Mouse (Mus musculus) limb, embryonic 12.5 days (tissue): ENCODE data around the gene Tbc1d22a. TPM values are rescaled to one million over a fixed set of nuclear protein-coding genes. Genes with fewer than 3 reads are reported as not detected.

Source experiments
- ATAC-seq: fragments of 200-750 bp; cut with Nextera tagmentation; 2 replicates; pipeline ENCODE4 v1.8.0; 2017; ENCODE audit warnings: low read depth, moderate TSS enrichment; ENCODE audit not compliant: insufficient number of reproducible peaks, insufficient read depth, low FRiP score, low TSS enrichment
- H3K27ac ChIP-seq: fragments of 300-500 bp; sonication (generic); 2 replicates; pipeline ENCODE4 v1.5.1; 2016; ENCODE audit warnings: mild to moderate bottlenecking, moderate library complexity
- H3K27me3 ChIP-seq: fragments of 300-500 bp; sonication (generic); 2 replicates; pipeline ENCODE4 v1.6.1; 2016; ENCODE audit warnings: mild to moderate bottlenecking, moderate library complexity
- H3K36me3 ChIP-seq: fragments of 300-500 bp; sonication (generic); 2 replicates; pipeline ENCODE4 v1.6.1; 2016; ENCODE audit warnings: mild to moderate bottlenecking, moderate library complexity
- H3K4me1 ChIP-seq: fragments of 300-500 bp; sonication (generic); replicated peaks from 2 replicates; pipeline ENCODE4 v1.6.1; 2016
- H3K4me2 ChIP-seq: fragments of 300-500 bp; sonication (generic); 2 replicates; pipeline ENCODE4 v1.6.1; 2016; ENCODE audit warnings: mild to moderate bottlenecking, moderate library complexity
- H3K4me3 ChIP-seq: fragments of 300-500 bp; sonication (generic); replicated peaks from 2 replicates; pipeline ENCODE4 v1.5.1; 2016; ENCODE audit warnings: mild to moderate bottlenecking
- H3K9ac ChIP-seq: fragments of 300-500 bp; sonication (generic); replicated peaks from 2 replicates; pipeline ENCODE4 v1.6.1; 2016; ENCODE audit warnings: mild to moderate bottlenecking, moderate library complexity
- H3K9me3 ChIP-seq: fragments of 300-500 bp; sonication (generic); 2 replicates; pipeline ENCODE4 v1.6.1; 2016; ENCODE audit warnings: mild to moderate bottlenecking, moderate library complexity
- WGBS: fragments of 180-500 bp; shearing (Covaris S2); methylation state at CpG from one replicate; pipeline ENCODE4 v1.1.7; 2016; 5-methylcytosine and 5-hydroxymethylcytosine counted together
- polyA plus RNA-seq: library from polyadenylated mRNA; unstranded; fragments of >200 nt; fragmentation: Nextera tagmentation; extraction: Ambion mirVana; gene quantifications from 2 replicates; pipeline ENCODE4 v1.2.1, GENCODE M21; 2016

Gene Tbc1d22a
- polyA plus RNA-seq, 1 experiment from 2014 or later, result 12.1 TPM

GRCm38 (mm10) chr15:86182646-86183045 is 31.6 kb upstream of the Tbc1d22a start:
- Histone ChIP-seq H3K9ac (no peak overlapping the region), H3K4me1 (peaks cover 29% of the 10 kb centered on the region), H3K27ac (peak overlapping the region; percentile 9; the same call in 1 of the 2 replicates), H3K36me3 (no peaks in the 10 kb centered on the region), H3K9me3 (no peaks in the 10 kb centered on the region), H3K4me2 (no peak overlapping the region), H3K27me3 (peaks cover 4% of the 10 kb centered on the region), H3K4me3 (no peak overlapping the region)
- ATAC-seq, result no peak
- WGBS, result 58% methylated on average over 13 of the region's 13 CpGs

GRCm38 (mm10) chr15:86183484-86183883 is 30.8 kb upstream of the Tbc1d22a start:
- no peak overlapping the region for H3K4me2 ChIP-seq
- no peak for ATAC-seq
- no peaks in the 10 kb centered on the region for H3K36me3 ChIP-seq
- no peak overlapping the region for H3K9ac ChIP-seq
- H3K9me3 ChIP-seq, result no peaks in the 10 kb centered on the region
- no peak overlapping the region for H3K27ac ChIP-seq
- H3K4me3 ChIP-seq, result no peak overlapping the region
- peaks cover 4% of the 10 kb centered on the region for H3K27me3 ChIP-seq
- H3K4me1 ChIP-seq, result peaks cover 29% of the 10 kb centered on the region
- 94% methylated on average over 8 of the region's 8 CpGs for WGBS

GRCm38 (mm10) chr15:86184071-86184470 is 30.2 kb upstream of the Tbc1d22a start:
- Histone ChIP-seq H3K36me3 (no peaks in the 10 kb centered on the region), H3K4me2 (peak overlapping the region; percentile 75), H3K4me3 (peak overlapping the region; percentile 91), H3K27ac (no peak overlapping the region), H3K9me3 (no peaks in the 10 kb centered on the region), H3K27me3 (peaks cover 4% of the 10 kb centered on the region), H3K9ac (no peak overlapping the region), H3K4me1 (peaks cover 31% of the 10 kb centered on the region)
- 65% methylated on average over 5 of the region's 5 CpGs for WGBS
- no peak for ATAC-seq

GRCm38 (mm10) chr15:86184851-86185688 is 29.2 kb upstream of the Tbc1d22a start:
- Histone ChIP-seq H3K9me3 (no peaks in the 10 kb centered on the region), H3K9ac (peak overlapping the region; percentile 94), H3K4me1 (peaks cover 33% of the 10 kb centered on the region), H3K27me3 (peaks cover 4% of the 10 kb centered on the region), H3K4me2 (peak overlapping the region; percentile 75), H3K4me3 (peak overlapping the region; percentile 91), H3K27ac (peak overlapping the region; percentile 85), H3K36me3 (no peaks in the 10 kb centered on the region)
- under 1% methylated on average over 70 of the region's 70 CpGs for WGBS
- ATAC-seq, result peak; percentile 28

- no peaks in the 10 kb centered on the region for H3K36me3 ChIP-seq
- peaks cover 4% of the 10 kb centered on the region for H3K27me3 ChIP-seq
- H3K4me3 ChIP-seq, result peak within 1 kb of the TSS; percentile 91
- H3K27ac ChIP-seq, result peak within 1 kb of the TSS; percentile 85
- H3K9me3 ChIP-seq, result no peaks in the 10 kb centered on the region
- H3K4me2 ChIP-seq, result peak within 1 kb of the TSS; percentile 75
- ATAC-seq, result peak; percentile 44; the same call in 1 of the 2 replicates
- peak within 1 kb of the TSS; percentile 94 for H3K9ac ChIP-seq
- peaks cover 33% of the 10 kb centered on the region for H3K4me1 ChIP-seq
- WGBS, result 2% methylated on average over 43 of the region's 43 CpGs
These were observed 28.3 kb upstream of the Tbc1d22a start, which contains the start of gene Cerk for GRCm38 (mm10) chr15:86185689-86186569. Cerk (minus strand) TSS chr15:86186141.

GRCm38 (mm10) chr15:86186686-86187085 is 27.6 kb upstream of the Tbc1d22a start:
- no peak for ATAC-seq
- no peak overlapping the region for H3K4me3 ChIP-seq
- peaks cover 4% of the 10 kb centered on the region for H3K27me3 ChIP-seq
- H3K27ac ChIP-seq, result no peak overlapping the region
- no peak overlapping the region for H3K9ac ChIP-seq
- WGBS, result 44% methylated on average over 3 of the region's 3 CpGs
- no peak overlapping the region for H3K4me2 ChIP-seq
- no peaks in the 10 kb centered on the region for H3K9me3 ChIP-seq
- peaks cover 32% of the 10 kb centered on the region for H3K4me1 ChIP-seq
- H3K36me3 ChIP-seq, result no peaks in the 10 kb centered on the region

- Histone ChIP-seq H3K4me3 (no peak overlapping the region), H3K9me3 (no peaks in the 10 kb centered on the region), H3K36me3 (no peaks in the 10 kb centered on the region), H3K27ac (no peak overlapping the region), H3K4me2 (no peak overlapping the region), H3K27me3 (peaks cover 4% of the 10 kb centered on the region), H3K4me1 (peaks cover 22% of the 10 kb centered on the region), H3K9ac (0 out of 2 replicates have a peak overlapping the region, but pooled peaks have one; percentile 18)
- no peak for ATAC-seq
- 61% methylated on average over 5 of the region's 5 CpGs for WGBS
These were observed 26.1 kb upstream of the Tbc1d22a start for GRCm38 (mm10) chr15:86188186-86188585.

GRCm38 (mm10) chr15:86188746-86189470 is 25.4 kb upstream of the Tbc1d22a start:
- H3K4me3 ChIP-seq, result no peak overlapping the region
- WGBS, result 43% methylated on average over 10 of the region's 10 CpGs
- no peak overlapping the region for H3K27ac ChIP-seq
- H3K4me2 ChIP-seq, result no peak overlapping the region
- peaks cover 20% of the 10 kb centered on the region for H3K4me1 ChIP-seq
- no peak for ATAC-seq
- H3K9ac ChIP-seq, result 0 out of 2 replicates have a peak overlapping the region, but pooled peaks have one; percentile 18
- no peaks in the 10 kb centered on the region for H3K36me3 ChIP-seq
- H3K9me3 ChIP-seq, result no peaks in the 10 kb centered on the region
- peaks cover 4% of the 10 kb centered on the region for H3K27me3 ChIP-seq

- Histone ChIP-seq H3K9me3 (no peaks in the 10 kb centered on the region), H3K4me3 (no peak overlapping the region), H3K27ac (no peak overlapping the region), H3K36me3 (no peaks in the 10 kb centered on the region), H3K4me2 (no peak overlapping the region), H3K9ac (no peak overlapping the region), H3K27me3 (peaks cover 4% of the 10 kb centered on the region), H3K4me1 (peaks cover 10% of the 10 kb centered on the region; the same call in 1 of the 2 replicates)
- 80% methylated on average over 3 of the region's 3 CpGs for whole genome bisulfite sequencing
- ATAC-seq, result no peak
These were observed 23.9 kb upstream of the Tbc1d22a start for GRCm38 (mm10) chr15:86190387-86190786.

- 41% methylated on average over 1 of the region's 1 CpGs for WGBS
- Histone ChIP-seq H3K27me3 (peaks cover 3% of the 10 kb centered on the region), H3K4me2 (no peak overlapping the region), H3K4me3 (no peak overlapping the region), H3K9me3 (no peaks in the 10 kb centered on the region), H3K4me1 (peaks cover 4% of the 10 kb centered on the region; the same call in 1 of the 2 replicates), H3K27ac (no peak overlapping the region), H3K9ac (no peak overlapping the region), H3K36me3 (no peaks in the 10 kb centered on the region)
- ATAC-seq, result no peak
These were observed 22.8 kb upstream of the Tbc1d22a start for GRCm38 (mm10) chr15:86191505-86191904.
